Mouse (Mus musculus) adrenal gland, adult 8-10 months (tissue): ENCODE results near the gene Abhd17c. TPM values are rescaled to one million over a fixed set of nuclear protein-coding genes. Genes with fewer than 3 reads are reported as not detected.

Experiments used
- DNase-seq: peaks from one replicate; pipeline ENCODE4 v3.0.0; 2022
- total RNA-seq, 4 experiments: library from RNA; stranded (reverse); gene quantifications; 2 replicates each; pipeline ENCODE4 v1.2.4; 2022

Gene Abhd17c
- total RNA-seq, 4 experiments from 2014 or later = 26.2 to 32.3 (median 29.8) TPM

DNA sequence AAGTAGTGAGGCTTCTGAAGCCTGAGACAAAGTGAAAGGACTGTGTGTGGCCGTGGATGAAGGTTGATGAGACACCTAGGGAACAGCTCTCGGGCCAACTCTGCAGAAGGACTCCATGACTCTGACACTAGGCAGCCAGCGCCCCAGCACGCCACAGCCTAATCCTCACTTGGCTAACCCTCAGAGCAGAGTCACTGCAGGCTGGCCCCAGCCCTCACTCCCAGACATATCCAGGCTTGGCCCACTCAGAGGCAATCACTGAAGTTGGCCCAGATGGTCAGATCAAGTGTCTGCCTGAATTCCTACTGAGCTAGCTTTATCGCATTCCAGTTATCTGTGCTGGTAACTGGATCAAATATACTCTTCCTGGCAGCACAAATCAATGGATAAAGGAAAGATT is 82.8 kb downstream of the Abhd17c start:
- DNase-seq = no peak

- DNase-seq = no peak
These were observed 91.9 kb downstream of the Abhd17c start for GRCm38 (mm10) chr7:84059799-84060198.

Other genes with a start within 250 kb of the Abhd17c start
- gene Cemip, start 65.4 kb downstream of the Abhd17c start, total RNA-seq = 1 to 10 TPM in 2 of 4 experiments, under 1 TPM in 2; 0.77 to 1.4 (median 1.0) TPM